Mouse (Mus musculus): ENCODE data around the gene Gm6040. TPM values are rescaled to one million over a fixed set of nuclear protein-coding genes. Genes with fewer than 3 reads are reported as not detected.

Gm6040 gene
- not detected in 2 replicates for polyA plus RNA-seq (2015; fragmentation: Nextera tagmentation; extraction: Ambion mirVana)

DNA sequence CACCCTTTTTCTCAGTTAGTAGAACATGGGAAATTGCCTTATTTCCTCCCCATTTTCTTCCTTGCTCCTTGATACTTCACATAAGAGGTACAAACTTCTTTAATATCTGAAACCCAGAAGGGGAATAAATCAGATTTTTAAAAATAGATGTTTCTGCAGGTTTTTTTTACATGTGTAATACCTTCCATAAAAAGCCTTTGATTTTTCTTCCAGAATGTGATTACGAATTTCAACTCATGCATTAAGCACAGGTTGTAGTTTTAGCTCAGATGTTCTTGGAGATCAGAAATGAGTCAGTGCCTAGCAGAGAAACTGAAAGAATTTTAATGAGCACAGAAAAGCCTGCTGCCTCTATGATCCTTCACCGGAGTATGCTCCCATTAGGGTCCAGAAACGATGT, at the start of gene Gm6040:
Gene Gm6040, minus strand, starts transcription at position 101 of the 400 bp plus-strand sequence.
- Histone ChIP-seq H3K9me3 (peaks cover 30% of the 10 kb centered on the region), H3K4me3 (no peak within 1 kb of the TSS), H3K9ac (no peak within 1 kb of the TSS), H3K27ac (no peak within 1 kb of the TSS), H3K27me3 (replicated peaks) (no peaks in the 10 kb centered on the region), H3K4me1 (no peaks in the 10 kb centered on the region), H3K4me2 (no peak within 1 kb of the TSS), H3K36me3 (replicated peaks) (no peaks in the 10 kb centered on the region)
- WGBS: 85% methylated on average over 3 of the region's 3 CpGs
- no peak for ATAC-seq (replicated peaks)

DNA sequence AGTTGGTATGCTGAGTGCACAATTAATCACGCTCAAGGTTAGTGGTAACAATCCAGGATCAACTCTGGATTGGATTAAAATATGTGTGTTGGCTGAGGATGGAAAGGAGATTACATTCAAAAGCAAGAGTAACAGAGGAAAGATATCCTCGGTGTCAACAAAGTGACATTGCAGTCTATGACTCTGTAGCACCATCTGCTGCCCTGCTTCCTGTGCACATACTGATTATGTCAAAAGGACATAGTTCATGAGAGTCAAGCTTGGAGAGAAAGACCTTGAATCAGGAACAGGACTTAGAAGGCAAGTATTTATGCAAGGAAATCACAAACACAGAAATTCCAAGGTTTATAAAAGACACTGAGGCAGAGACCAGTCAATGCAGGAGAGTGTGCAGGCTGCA, 42.7 kb upstream of the Gm6040 start:
- no peak for ATAC-seq (replicated peaks)
- 77% methylated on average over 2 of the region's 2 CpGs for WGBS
- Histone ChIP-seq H3K4me2 (no peak overlapping the region), H3K27ac (no peak overlapping the region), H3K9ac (no peak overlapping the region), H3K9me3 (0 out of 2 replicates have a peak, but pooled peaks cover 2% of the 10 kb centered on the region), H3K27me3 (replicated peaks) (no peaks in the 10 kb centered on the region), H3K4me3 (no peak overlapping the region), H3K4me1 (no peaks in the 10 kb centered on the region), H3K36me3 (replicated peaks) (no peaks in the 10 kb centered on the region)

DNA sequence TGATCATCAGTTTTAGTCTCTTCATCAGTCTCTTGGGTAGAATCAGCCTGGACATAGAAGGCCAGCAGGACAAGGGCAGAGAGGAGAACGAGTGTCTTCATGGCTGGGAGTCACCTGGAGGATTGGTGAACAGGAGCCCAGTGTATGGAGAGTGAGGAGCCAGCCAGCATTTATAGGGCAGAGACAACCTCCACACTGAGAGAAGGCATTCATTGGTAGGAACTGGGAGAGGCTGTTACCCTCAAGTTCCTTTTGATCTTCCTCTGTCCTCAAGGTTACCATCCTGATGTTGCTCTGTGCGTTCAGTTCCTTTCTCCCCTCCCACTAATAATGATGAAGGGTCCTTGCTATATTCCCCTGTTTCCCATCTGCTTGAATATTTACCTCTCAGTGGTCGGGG, 22.7 kb upstream of the Gm6040 start, which contains the start of gene AY761185:
Gene AY761185, minus strand, starts transcription at position 101 of the 400 bp plus-strand sequence.
- H3K4me1 ChIP-seq: no peaks in the 10 kb centered on the region
- no peak within 1 kb of the TSS for H3K4me3 ChIP-seq
- peaks cover 24% of the 10 kb centered on the region for H3K9me3 ChIP-seq
- ATAC-seq (replicated peaks): no peak
- no peaks in the 10 kb centered on the region for H3K36me3 ChIP-seq (replicated peaks)
- no peak within 1 kb of the TSS for H3K27ac ChIP-seq
- no peak within 1 kb of the TSS for H3K9ac ChIP-seq
- no peaks in the 10 kb centered on the region for H3K27me3 ChIP-seq (replicated peaks)
- WGBS: 78% methylated on average over 3 of the region's 3 CpGs
- H3K4me2 ChIP-seq: no peak within 1 kb of the TSS

DNA sequence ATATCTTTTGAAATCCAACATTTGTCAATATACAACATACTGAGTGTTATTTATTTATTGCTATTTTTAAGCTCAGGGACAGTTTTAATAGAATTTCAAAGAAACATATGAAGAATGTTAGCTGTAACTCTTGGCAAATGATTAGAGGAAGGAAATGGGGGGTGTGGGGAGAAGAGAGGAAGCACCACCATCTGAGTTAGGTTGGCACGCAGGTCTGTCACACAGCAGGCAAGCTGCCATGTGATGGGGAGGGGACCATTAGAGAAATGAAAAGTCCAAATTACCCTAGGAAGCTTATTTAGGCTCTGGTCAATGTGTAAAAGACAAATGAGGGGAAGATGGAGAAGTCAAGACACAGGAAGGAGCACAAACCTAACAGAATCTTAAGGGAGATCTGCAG, 9.6 kb downstream of the Gm6040 start:
- Histone ChIP-seq H3K4me3 (no peak overlapping the region), H3K4me1 (no peaks in the 10 kb centered on the region), H3K4me2 (no peak overlapping the region), H3K36me3 (replicated peaks) (no peaks in the 10 kb centered on the region), H3K27me3 (replicated peaks) (no peaks in the 10 kb centered on the region), H3K27ac (no peak overlapping the region), H3K9ac (no peak overlapping the region), H3K9me3 (peaks cover 5% of the 10 kb centered on the region; the same call in 1 of the 2 replicates)
- WGBS: 85% methylated on average over 1 of the region's 1 CpGs
- ATAC-seq (replicated peaks): no peak

DNA sequence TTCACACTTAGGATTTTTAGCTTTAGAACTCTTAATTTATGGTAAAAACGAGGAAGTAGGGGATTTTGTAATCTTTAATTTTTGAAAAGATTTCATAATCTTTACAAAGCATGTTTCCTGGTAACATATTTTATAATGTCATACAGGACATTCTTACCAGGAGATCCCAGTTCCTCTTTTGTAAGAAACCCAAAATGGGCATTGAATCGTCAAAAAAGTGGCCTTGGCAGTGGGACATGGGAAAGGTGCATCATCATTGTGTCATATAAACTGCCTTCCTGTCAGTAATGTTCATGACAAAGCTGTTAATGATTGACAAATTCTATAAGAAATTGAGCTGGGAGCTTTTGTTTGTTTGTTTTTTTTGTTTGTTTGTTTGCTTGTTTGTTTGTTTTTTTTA, 13.6 kb downstream of the Gm6040 start:
- H3K4me2 ChIP-seq: no peak overlapping the region
- no peak overlapping the region for H3K4me3 ChIP-seq
- no peak for ATAC-seq (replicated peaks)
- WGBS: 61% methylated on average over 2 of the region's 2 CpGs
- no peaks in the 10 kb centered on the region for H3K4me1 ChIP-seq
- H3K27ac ChIP-seq: no peak overlapping the region
- H3K9me3 ChIP-seq: peaks cover 9% of the 10 kb centered on the region; the same call in 1 of the 2 replicates
- no peak overlapping the region for H3K9ac ChIP-seq
- H3K36me3 ChIP-seq (replicated peaks): no peaks in the 10 kb centered on the region
- H3K27me3 ChIP-seq (replicated peaks): no peaks in the 10 kb centered on the region

DNA sequence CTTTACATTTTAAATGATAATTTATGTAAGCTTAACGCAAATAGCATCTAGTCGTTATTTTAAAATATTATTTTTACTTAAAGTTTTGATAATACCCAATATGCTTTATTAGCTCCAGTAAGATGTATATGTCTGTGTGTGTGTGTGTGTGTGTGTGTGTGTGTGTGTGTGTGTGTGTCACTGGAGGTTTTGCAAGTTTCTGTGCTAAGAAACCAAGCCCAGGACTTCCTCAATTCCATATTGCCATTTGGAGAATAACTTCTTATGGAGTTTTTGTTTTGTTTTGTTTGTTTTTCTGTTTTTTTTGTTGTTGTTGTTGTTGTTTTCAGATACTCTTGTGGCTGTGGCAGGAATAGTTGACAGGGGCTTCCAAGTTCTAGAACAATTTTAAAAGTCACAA, 14.8 kb downstream of the Gm6040 start:
- no peaks in the 10 kb centered on the region for H3K36me3 ChIP-seq (replicated peaks)
- H3K4me1 ChIP-seq: no peaks in the 10 kb centered on the region
- no peak overlapping the region for H3K4me3 ChIP-seq
- WGBS: 94% methylated on average over 2 of the region's 2 CpGs
- no peak overlapping the region for H3K27ac ChIP-seq
- H3K9ac ChIP-seq: no peak overlapping the region
- 0 out of 2 replicates have a peak, but pooled peaks cover 4% of the 10 kb centered on the region for H3K9me3 ChIP-seq
- no peaks in the 10 kb centered on the region for H3K27me3 ChIP-seq (replicated peaks)
- no peak for ATAC-seq (replicated peaks)
- no peak overlapping the region for H3K4me2 ChIP-seq

DNA sequence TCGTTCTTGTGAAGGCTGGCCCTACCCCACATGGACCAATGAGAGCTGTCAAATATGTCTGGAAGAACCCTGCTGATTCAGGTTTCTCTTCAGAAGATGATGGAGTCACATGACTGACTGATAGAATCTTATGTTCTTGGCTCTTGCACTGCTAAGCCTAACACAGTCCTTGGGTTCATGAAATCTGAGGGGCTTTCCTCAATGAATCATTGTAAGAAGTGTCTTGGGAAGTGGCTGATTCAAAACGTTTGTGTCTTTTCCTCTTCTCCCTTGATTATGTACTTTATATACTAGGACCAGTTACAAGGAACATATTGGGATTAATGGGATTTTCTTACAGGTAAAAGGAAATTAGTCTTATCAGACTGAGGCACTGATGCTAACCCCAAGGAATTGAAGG, 19.3 kb downstream of the Gm6040 start, which contains the start of gene Gm15056:
Gene Gm15056, minus strand, starts transcription at position 101 of the 400 bp plus-strand sequence.
- no peak for ATAC-seq (replicated peaks)
- Histone ChIP-seq H3K4me3 (no peak within 1 kb of the TSS), H3K9me3 (peaks cover 16% of the 10 kb centered on the region; the same call in 1 of the 2 replicates), H3K9ac (no peak within 1 kb of the TSS), H3K27ac (no peak within 1 kb of the TSS), H3K27me3 (replicated peaks) (no peaks in the 10 kb centered on the region), H3K36me3 (replicated peaks) (no peaks in the 10 kb centered on the region), H3K4me2 (no peak within 1 kb of the TSS), H3K4me1 (no peaks in the 10 kb centered on the region)
- WGBS: 55% methylated on average over 2 of the region's 2 CpGs

DNA sequence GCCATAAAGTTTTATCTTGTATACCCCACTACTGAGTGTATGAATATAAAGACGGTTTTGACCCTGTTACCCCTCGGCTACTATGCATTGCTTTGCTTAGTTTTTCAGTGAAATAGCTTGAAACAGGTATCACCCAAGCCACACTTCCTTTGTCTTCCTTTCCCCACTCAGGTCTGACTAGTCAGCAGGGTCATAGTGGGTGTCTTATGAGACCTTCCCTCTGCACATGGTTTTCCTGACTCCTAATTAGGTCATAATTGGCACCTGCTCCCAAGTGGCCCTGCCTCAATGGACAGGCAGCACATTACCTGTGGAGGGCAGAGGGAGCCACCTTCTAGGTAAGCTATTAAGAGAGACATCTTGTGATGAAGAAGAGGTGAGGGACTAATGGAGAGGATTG, 29.5 kb downstream of the Gm6040 start, which contains the start of gene Defb33:
Gene Defb33, plus strand, starts transcription at position 301 of the 400 bp plus-strand sequence.
- no peaks in the 10 kb centered on the region for H3K27me3 ChIP-seq (replicated peaks)
- no peak for ATAC-seq (replicated peaks)
- H3K9me3 ChIP-seq: peaks cover 19% of the 10 kb centered on the region
- no peaks in the 10 kb centered on the region for H3K36me3 ChIP-seq (replicated peaks)
- WGBS: 91% methylated on average over 2 of the region's 2 CpGs
- H3K4me1 ChIP-seq: no peaks in the 10 kb centered on the region
- no peak within 1 kb of the TSS for H3K9ac ChIP-seq
- H3K4me3 ChIP-seq: no peak within 1 kb of the TSS
- H3K4me2 ChIP-seq: no peak within 1 kb of the TSS
- no peak within 1 kb of the TSS for H3K27ac ChIP-seq

DNA sequence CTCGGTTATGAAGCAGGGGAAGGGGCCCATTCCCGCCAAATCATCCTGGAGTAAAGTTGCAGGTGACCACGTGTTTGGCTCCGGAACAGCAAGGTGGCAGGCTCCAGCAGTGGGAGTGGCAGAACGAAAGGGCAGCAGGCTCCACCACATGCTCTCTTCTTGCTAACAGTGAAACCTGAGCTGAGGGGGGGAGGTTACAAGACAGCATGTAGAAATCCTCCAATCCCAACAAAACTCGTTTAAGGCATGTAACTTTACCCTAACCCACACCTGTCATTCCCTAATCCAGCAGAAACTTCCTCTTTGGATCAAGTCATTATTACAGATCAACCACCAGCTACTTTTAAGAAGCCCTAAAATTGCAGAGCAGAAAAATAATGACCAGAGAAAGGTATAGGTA, 47.3 kb downstream of the Gm6040 start:
- H3K4me3 ChIP-seq: no peak overlapping the region
- H3K4me1 ChIP-seq: no peaks in the 10 kb centered on the region
- H3K27ac ChIP-seq: no peak overlapping the region
- H3K4me2 ChIP-seq: no peak overlapping the region
- H3K27me3 ChIP-seq (replicated peaks): no peaks in the 10 kb centered on the region
- H3K9ac ChIP-seq: no peak overlapping the region
- H3K36me3 ChIP-seq (replicated peaks): no peaks in the 10 kb centered on the region
- no peak for ATAC-seq (replicated peaks)
- 52% methylated on average over 6 of the region's 6 CpGs for WGBS
- H3K9me3 ChIP-seq: peaks cover 11% of the 10 kb centered on the region; the same call in 1 of the 2 replicates

Other genes with a start within 250 kb of the Gm6040 start
- gene Defb33, start 29.4 kb downstream of the Gm6040 start, polyA plus RNA-seq (2015; fragmentation: Nextera tagmentation; extraction: Ambion mirVana): not detected in 2 replicates
- gene Gm15056, start 19.4 kb downstream of the Gm6040 start, polyA plus RNA-seq (2015; fragmentation: Nextera tagmentation; extraction: Ambion mirVana): not detected in 2 replicates
- gene AY761185, start 22.6 kb upstream of the Gm6040 start, polyA plus RNA-seq (2015; fragmentation: Nextera tagmentation; extraction: Ambion mirVana): not detected in 2 replicates
- gene Defa21, start 103.5 kb upstream of the Gm6040 start, polyA plus RNA-seq (2015; fragmentation: Nextera tagmentation; extraction: Ambion mirVana): not detected in 2 replicates
- gene Defa23, start 133.0 kb upstream of the Gm6040 start, polyA plus RNA-seq (2015; fragmentation: Nextera tagmentation; extraction: Ambion mirVana): not detected in 2 replicates
- gene Defa35, start 143.0 kb upstream of the Gm6040 start, polyA plus RNA-seq (2015; fragmentation: Nextera tagmentation; extraction: Ambion mirVana): not detected in 2 replicates
- not detected in 2 replicates for gene Defa25, start 162.4 kb upstream of the Gm6040 start, polyA plus RNA-seq (2015; fragmentation: Nextera tagmentation; extraction: Ambion mirVana)
- not detected in 2 replicates for gene Gm14851, start 174.0 kb upstream of the Gm6040 start, polyA plus RNA-seq (2015; fragmentation: Nextera tagmentation; extraction: Ambion mirVana)
- not detected in 2 replicates for gene Defa30, start 212.6 kb upstream of the Gm6040 start, polyA plus RNA-seq (2015; fragmentation: Nextera tagmentation; extraction: Ambion mirVana)
- gene Defa22, start 240.2 kb upstream of the Gm6040 start, polyA plus RNA-seq (2015; fragmentation: Nextera tagmentation; extraction: Ambion mirVana): not detected in 2 replicates